Mouse (Mus musculus): ENCODE measurements around the gene Htra1. TPM values are rescaled to one million over a fixed set of nuclear protein-coding genes. Genes with fewer than 3 reads are reported as not detected.

Gene Htra1
- total and polyA plus RNA-seq, 2 experiments from 2014 or later, result 49.4 to 58.7 TPM

GRCm38 (mm10) chr7:130895618-130895945, 40.3 kb upstream of the Htra1 start:
- no peaks in the 10 kb centered on the region for H3K4me1 ChIP-seq (ENCODE audit: insufficient read depth, low read length)
- ATAC-seq (no peak), DNase-seq (ENCODE audit: low spot score) (no peak)
- H3K9me3 ChIP-seq (ENCODE audit: low read length), result no peaks in the 10 kb centered on the region
- H3K27ac ChIP-seq, result no peak overlapping the region
- 65% methylated on average over 2 of the region's 2 CpGs for WGBS
- H3K36me3 ChIP-seq (ENCODE audit: insufficient read depth, low read length), result peaks cover 8% of the 10 kb centered on the region; the same call in 1 of the 2 replicates
- no peak overlapping the region for H3K4me3 ChIP-seq (ENCODE audit: low read length)
- H3K9ac ChIP-seq (replicated peaks; ENCODE audit: low read length), result no peak overlapping the region
- H3K4me2 ChIP-seq (ENCODE audit: low read depth, low read length), result no peak overlapping the region
- H3K27me3 ChIP-seq (ENCODE audit: insufficient read depth, low read length), result no peaks in the 10 kb centered on the region
- TF ChIP-seq CTCF (IDR thresholded peaks at IDR 0.05; ENCODE audit: low read depth), result no peak

GRCm38 (mm10) chr7:130896064-130896463, 39.8 kb upstream of the Htra1 start:
- Histone ChIP-seq H3K9ac (replicated peaks; ENCODE audit: low read length) (no peak overlapping the region), H3K27ac (no peak overlapping the region), H3K4me2 (ENCODE audit: low read depth, low read length) (no peak overlapping the region), H3K27me3 (ENCODE audit: insufficient read depth, low read length) (no peaks in the 10 kb centered on the region), H3K4me3 (ENCODE audit: low read length) (no peak overlapping the region), H3K9me3 (ENCODE audit: low read length) (no peaks in the 10 kb centered on the region), H3K4me1 (ENCODE audit: insufficient read depth, low read length) (no peaks in the 10 kb centered on the region), H3K36me3 (ENCODE audit: insufficient read depth, low read length) (peaks cover 8% of the 10 kb centered on the region; the same call in 1 of the 2 replicates)
- 72% methylated on average over 3 of the region's 3 CpGs for WGBS
- ATAC-seq, result no peak
- no peak for DNase-seq (ENCODE audit: low spot score)
- TF ChIP-seq CTCF (IDR thresholded peaks at IDR 0.05; ENCODE audit: low read depth), result no peak

- Histone ChIP-seq H3K4me3 (ENCODE audit: low read length) (no peak overlapping the region), H3K4me1 (ENCODE audit: insufficient read depth, low read length) (no peaks in the 10 kb centered on the region), H3K27ac (no peak overlapping the region), H3K9ac (replicated peaks; ENCODE audit: low read length) (no peak overlapping the region), H3K36me3 (ENCODE audit: insufficient read depth, low read length) (peaks cover 10% of the 10 kb centered on the region; the same call in 1 of the 2 replicates), H3K9me3 (ENCODE audit: low read length) (no peaks in the 10 kb centered on the region), H3K27me3 (ENCODE audit: insufficient read depth, low read length) (no peaks in the 10 kb centered on the region), H3K4me2 (ENCODE audit: low read depth, low read length) (no peak overlapping the region)
- no peak for TF ChIP-seq CTCF (IDR thresholded peaks at IDR 0.05; ENCODE audit: low read depth)
- no peak for DNase-seq (ENCODE audit: low spot score)
- no peak for ATAC-seq
- 88% methylated on average over 10 of the region's 10 CpGs for WGBS
Measured at GRCm38 (mm10) chr7:130897201-130897600, 38.7 kb upstream of the Htra1 start.

GRCm38 (mm10) chr7:130898373-130898772, 37.5 kb upstream of the Htra1 start:
- WGBS, result 79% methylated on average over 4 of the region's 4 CpGs
- TF ChIP-seq CTCF (IDR thresholded peaks at IDR 0.05; ENCODE audit: low read depth), result peak; percentile 36

GRCm38 (mm10) chr7:130900233-130900848, 35.6 kb upstream of the Htra1 start:
- H3K4me3 ChIP-seq (ENCODE audit: low read length), result no peak overlapping the region
- DNase-seq (ENCODE audit: low spot score) (no peak), ATAC-seq (no peak)
- WGBS, result 96% methylated on average over 5 of the region's 5 CpGs
- H3K4me2 ChIP-seq (ENCODE audit: low read depth, low read length), result no peak overlapping the region
- peaks cover 30% of the 10 kb centered on the region for H3K36me3 ChIP-seq (ENCODE audit: insufficient read depth, low read length)
- H3K4me1 ChIP-seq (ENCODE audit: insufficient read depth, low read length), result no peaks in the 10 kb centered on the region
- H3K9me3 ChIP-seq (ENCODE audit: low read length), result no peaks in the 10 kb centered on the region
- TF ChIP-seq CTCF (IDR thresholded peaks at IDR 0.05; ENCODE audit: low read depth), result no peak
- no peaks in the 10 kb centered on the region for H3K27me3 ChIP-seq (ENCODE audit: insufficient read depth, low read length)
- H3K27ac ChIP-seq, result no peak overlapping the region
- no peak overlapping the region for H3K9ac ChIP-seq (replicated peaks; ENCODE audit: low read length)

More at GRCm38 (mm10) chr7:130898373-130898772, 37.5 kb upstream of the Htra1 start:
- Histone ChIP-seq H3K9ac (replicated peaks; ENCODE audit: low read length) (no peak overlapping the region), H3K9me3 (ENCODE audit: low read length) (no peaks in the 10 kb centered on the region), H3K36me3 (ENCODE audit: insufficient read depth, low read length) (peaks cover 14% of the 10 kb centered on the region; the same call in 1 of the 2 replicates), H3K4me3 (ENCODE audit: low read length) (no peak overlapping the region), H3K27me3 (ENCODE audit: insufficient read depth, low read length) (no peaks in the 10 kb centered on the region), H3K4me1 (ENCODE audit: insufficient read depth, low read length) (no peaks in the 10 kb centered on the region), H3K4me2 (ENCODE audit: low read depth, low read length) (no peak overlapping the region), H3K27ac (no peak overlapping the region)
- no peak for ATAC-seq
- DNase-seq (ENCODE audit: low spot score), result peak; percentile 47

- H3K27me3 ChIP-seq (ENCODE audit: insufficient read depth, low read length), result no peaks in the 10 kb centered on the region
- H3K4me3 ChIP-seq (ENCODE audit: low read length), result no peak overlapping the region
- H3K4me1 ChIP-seq (ENCODE audit: insufficient read depth, low read length), result no peaks in the 10 kb centered on the region
- DNase-seq (ENCODE audit: low spot score), result no peak
- H3K36me3 ChIP-seq (ENCODE audit: insufficient read depth, low read length), result peaks cover 22% of the 10 kb centered on the region
- no peak overlapping the region for H3K27ac ChIP-seq
- no peak overlapping the region for H3K9ac ChIP-seq (replicated peaks; ENCODE audit: low read length)
- ATAC-seq, result no peak
- WGBS, result 97% methylated on average over 1 of the region's 1 CpGs
- no peaks in the 10 kb centered on the region for H3K9me3 ChIP-seq (ENCODE audit: low read length)
- no peak for TF ChIP-seq CTCF (IDR thresholded peaks at IDR 0.05; ENCODE audit: low read depth)
- no peak overlapping the region for H3K4me2 ChIP-seq (ENCODE audit: low read depth, low read length)
Measured at GRCm38 (mm10) chr7:130902929-130903328, 33.0 kb upstream of the Htra1 start.

GRCm38 (mm10) chr7:130903505-130904074, 32.3 kb upstream of the Htra1 start:
- H3K4me2 ChIP-seq (ENCODE audit: low read depth, low read length), result no peak overlapping the region
- H3K4me3 ChIP-seq (ENCODE audit: low read length), result no peak overlapping the region
- H3K9ac ChIP-seq (replicated peaks; ENCODE audit: low read length), result no peak overlapping the region
- no peak for DNase-seq (ENCODE audit: low spot score)
- no peaks in the 10 kb centered on the region for H3K27me3 ChIP-seq (ENCODE audit: insufficient read depth, low read length)
- H3K36me3 ChIP-seq (ENCODE audit: insufficient read depth, low read length), result peaks cover 28% of the 10 kb centered on the region
- no peak overlapping the region for H3K27ac ChIP-seq
- H3K9me3 ChIP-seq (ENCODE audit: low read length), result no peaks in the 10 kb centered on the region
- no peak for ATAC-seq
- H3K4me1 ChIP-seq (ENCODE audit: insufficient read depth, low read length), result no peaks in the 10 kb centered on the region
- 88% methylated on average over 16 of the region's 16 CpGs for WGBS
- TF ChIP-seq CTCF (IDR thresholded peaks at IDR 0.05; ENCODE audit: low read depth), result no peak

All from hindbrain, postnatal 0 days (tissue).